Mouse (Mus musculus): ENCODE results near the gene Cyth3. TPM values are rescaled to one million over a fixed set of nuclear protein-coding genes. Genes with fewer than 3 reads are reported as not detected.

Gene Cyth3
- total and polyA plus RNA-seq, 2 experiments from 2014 or later = 35.5 to 43.3 TPM

GRCm38 (mm10) chr5:143633877-143634276, 11.6 kb downstream of the Cyth3 start:
- TF ChIP-seq CTCF (IDR thresholded peaks at IDR 0.05; ENCODE audit: low read depth) = no peak
- Histone ChIP-seq H3K9me3 (ENCODE audit: low read length) (no peaks in the 10 kb centered on the region), H3K27me3 (ENCODE audit: insufficient read depth, low read length) (no peaks in the 10 kb centered on the region), H3K9ac (replicated peaks; ENCODE audit: low read length) (no peak overlapping the region), H3K4me1 (ENCODE audit: insufficient read depth, low read length) (peaks cover 8% of the 10 kb centered on the region; the same call in 1 of the 2 replicates), H3K4me2 (ENCODE audit: low read depth, low read length) (no peak overlapping the region), H3K4me3 (ENCODE audit: low read length) (no peak overlapping the region), H3K27ac (peak overlapping the region; percentile 34; the same call in 1 of the 2 replicates), H3K36me3 (ENCODE audit: insufficient read depth, low read length) (no peaks in the 10 kb centered on the region)
- no peak for DNase-seq (ENCODE audit: low spot score)
- no peak for ATAC-seq
- WGBS = 78% methylated on average over 4 of the region's 4 CpGs

GRCm38 (mm10) chr5:143634550-143635112, 12.4 kb downstream of the Cyth3 start:
- Histone ChIP-seq H3K27me3 (ENCODE audit: insufficient read depth, low read length) (no peaks in the 10 kb centered on the region), H3K9me3 (ENCODE audit: low read length) (no peaks in the 10 kb centered on the region), H3K9ac (replicated peaks; ENCODE audit: low read length) (0 out of 2 replicates have a peak overlapping the region, but pooled peaks have one; percentile 3), H3K27ac (peak overlapping the region; percentile 7; the same call in 1 of the 2 replicates), H3K4me3 (ENCODE audit: low read length) (no peak overlapping the region), H3K36me3 (ENCODE audit: insufficient read depth, low read length) (no peaks in the 10 kb centered on the region), H3K4me1 (ENCODE audit: insufficient read depth, low read length) (peaks cover 8% of the 10 kb centered on the region; the same call in 1 of the 2 replicates), H3K4me2 (ENCODE audit: low read depth, low read length) (no peak overlapping the region)
- DNase-seq (ENCODE audit: low spot score) (no peak), ATAC-seq (no peak)
- no peak for TF ChIP-seq CTCF (IDR thresholded peaks at IDR 0.05; ENCODE audit: low read depth)
- WGBS = 56% methylated on average over 12 of the region's 12 CpGs

GRCm38 (mm10) chr5:143635358-143635757, 13.1 kb downstream of the Cyth3 start:
- no peaks in the 10 kb centered on the region for H3K9me3 ChIP-seq (ENCODE audit: low read length)
- TF ChIP-seq CTCF (IDR thresholded peaks at IDR 0.05; ENCODE audit: low read depth) = no peak
- no peak overlapping the region for H3K4me2 ChIP-seq (ENCODE audit: low read depth, low read length)
- H3K36me3 ChIP-seq (ENCODE audit: insufficient read depth, low read length) = no peaks in the 10 kb centered on the region
- no peaks in the 10 kb centered on the region for H3K27me3 ChIP-seq (ENCODE audit: insufficient read depth, low read length)
- peaks cover 8% of the 10 kb centered on the region; the same call in 1 of the 2 replicates for H3K4me1 ChIP-seq (ENCODE audit: insufficient read depth, low read length)
- H3K4me3 ChIP-seq (ENCODE audit: low read length) = no peak overlapping the region
- ATAC-seq (no peak), DNase-seq (ENCODE audit: low spot score) (no peak)
- WGBS = 80% methylated on average over 11 of the region's 11 CpGs
- no peak overlapping the region for H3K9ac ChIP-seq (replicated peaks; ENCODE audit: low read length)
- H3K27ac ChIP-seq = no peak overlapping the region

DNA sequence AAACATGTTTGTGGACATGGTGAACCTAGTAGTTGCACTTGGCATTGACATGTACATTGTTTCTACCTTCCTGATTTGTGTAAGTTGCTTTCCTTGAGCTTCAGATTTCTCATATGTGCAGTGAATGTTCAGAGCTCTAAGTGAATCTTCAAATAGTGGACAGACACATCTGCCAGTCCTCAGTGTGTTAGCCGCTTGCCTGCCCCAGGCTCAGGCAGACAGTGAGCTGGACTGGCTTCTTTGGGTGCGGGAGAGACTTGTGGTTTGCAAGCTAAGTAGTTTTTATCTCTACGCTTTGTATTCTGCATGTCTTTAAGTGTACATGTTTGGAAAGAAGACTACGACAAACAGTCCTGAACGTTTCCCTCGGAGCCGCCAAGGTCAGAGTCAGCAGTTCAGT, 13.9 kb downstream of the Cyth3 start:
- Histone ChIP-seq H3K9ac (replicated peaks; ENCODE audit: low read length) (no peak overlapping the region), H3K4me3 (ENCODE audit: low read length) (no peak overlapping the region), H3K36me3 (ENCODE audit: insufficient read depth, low read length) (no peaks in the 10 kb centered on the region), H3K27ac (no peak overlapping the region), H3K4me2 (ENCODE audit: low read depth, low read length) (no peak overlapping the region), H3K27me3 (ENCODE audit: insufficient read depth, low read length) (no peaks in the 10 kb centered on the region), H3K4me1 (ENCODE audit: insufficient read depth, low read length) (peaks cover 8% of the 10 kb centered on the region; the same call in 1 of the 2 replicates), H3K9me3 (ENCODE audit: low read length) (no peaks in the 10 kb centered on the region)
- 86% methylated on average over 7 of the region's 7 CpGs for WGBS
- ATAC-seq (no peak), DNase-seq (ENCODE audit: low spot score) (no peak)
- TF ChIP-seq CTCF (IDR thresholded peaks at IDR 0.05; ENCODE audit: low read depth) = no peak

GRCm38 (mm10) chr5:143637832-143638420, 15.7 kb downstream of the Cyth3 start:
- H3K4me1 ChIP-seq (ENCODE audit: insufficient read depth, low read length) = peaks cover 8% of the 10 kb centered on the region; the same call in 1 of the 2 replicates
- H3K4me2 ChIP-seq (ENCODE audit: low read depth, low read length) = no peak overlapping the region
- H3K9me3 ChIP-seq (ENCODE audit: low read length) = no peaks in the 10 kb centered on the region
- ATAC-seq (no peak), DNase-seq (ENCODE audit: low spot score) (no peak)
- no peaks in the 10 kb centered on the region for H3K36me3 ChIP-seq (ENCODE audit: insufficient read depth, low read length)
- WGBS = 71% methylated on average over 11 of the region's 11 CpGs
- no peaks in the 10 kb centered on the region for H3K27me3 ChIP-seq (ENCODE audit: insufficient read depth, low read length)
- TF ChIP-seq CTCF (IDR thresholded peaks at IDR 0.05; ENCODE audit: low read depth) = no peak
- H3K27ac ChIP-seq = no peak overlapping the region
- H3K9ac ChIP-seq (replicated peaks; ENCODE audit: low read length) = no peak overlapping the region
- no peak overlapping the region for H3K4me3 ChIP-seq (ENCODE audit: low read length)

DNA sequence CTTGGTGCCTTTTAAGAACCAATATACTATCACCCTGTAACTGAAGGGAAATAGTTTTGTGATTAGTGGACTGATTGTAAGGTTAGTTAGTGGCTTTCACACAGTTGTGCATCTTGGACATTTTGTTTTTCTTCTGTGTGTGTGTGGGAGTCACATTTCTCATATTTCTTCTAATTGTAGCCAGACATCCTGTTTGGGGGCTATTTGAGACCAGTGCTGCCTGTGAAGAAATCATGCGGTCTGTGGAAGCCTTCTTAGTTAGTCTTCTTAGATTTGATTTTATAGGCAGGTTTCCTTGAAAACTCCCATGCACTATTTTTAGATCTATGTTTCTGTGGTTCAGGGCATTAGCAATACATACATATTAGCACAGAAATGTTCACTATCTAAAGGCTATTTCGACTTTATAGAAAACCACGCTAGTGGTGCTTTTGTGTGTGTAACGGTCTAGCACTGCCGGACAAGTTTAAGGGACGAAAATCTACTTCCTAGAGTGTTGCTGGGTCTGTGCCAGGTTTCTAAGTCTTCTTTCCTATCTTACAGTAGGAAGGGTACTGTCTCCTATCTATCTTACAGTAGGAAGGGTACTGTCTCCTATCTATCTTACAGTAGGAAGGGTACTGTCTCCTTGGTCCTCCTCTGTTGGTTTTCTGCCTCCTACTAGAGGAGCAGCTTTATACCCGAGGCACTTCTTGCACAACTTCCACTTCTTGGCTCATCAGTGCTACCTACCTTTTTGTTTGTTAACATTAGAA, 16.4 kb downstream of the Cyth3 start:
- no peaks in the 10 kb centered on the region for H3K36me3 ChIP-seq (ENCODE audit: insufficient read depth, low read length)
- WGBS = 62% methylated on average over 7 of the region's 7 CpGs
- DNase-seq (ENCODE audit: low spot score) (no peak), ATAC-seq (no peak)
- H3K27ac ChIP-seq = no peak overlapping the region
- peaks cover 4% of the 10 kb centered on the region; the same call in 1 of the 2 replicates for H3K4me1 ChIP-seq (ENCODE audit: insufficient read depth, low read length)
- no peak overlapping the region for H3K4me3 ChIP-seq (ENCODE audit: low read length)
- no peaks in the 10 kb centered on the region for H3K9me3 ChIP-seq (ENCODE audit: low read length)
- H3K9ac ChIP-seq (replicated peaks; ENCODE audit: low read length) = no peak overlapping the region
- H3K27me3 ChIP-seq (ENCODE audit: insufficient read depth, low read length) = no peaks in the 10 kb centered on the region
- H3K4me2 ChIP-seq (ENCODE audit: low read depth, low read length) = no peak overlapping the region
- TF ChIP-seq CTCF (IDR thresholded peaks at IDR 0.05; ENCODE audit: low read depth) = no peak
